ENCODE assay signal across 34 mouse cellular contexts in the genomic region with DNA sequence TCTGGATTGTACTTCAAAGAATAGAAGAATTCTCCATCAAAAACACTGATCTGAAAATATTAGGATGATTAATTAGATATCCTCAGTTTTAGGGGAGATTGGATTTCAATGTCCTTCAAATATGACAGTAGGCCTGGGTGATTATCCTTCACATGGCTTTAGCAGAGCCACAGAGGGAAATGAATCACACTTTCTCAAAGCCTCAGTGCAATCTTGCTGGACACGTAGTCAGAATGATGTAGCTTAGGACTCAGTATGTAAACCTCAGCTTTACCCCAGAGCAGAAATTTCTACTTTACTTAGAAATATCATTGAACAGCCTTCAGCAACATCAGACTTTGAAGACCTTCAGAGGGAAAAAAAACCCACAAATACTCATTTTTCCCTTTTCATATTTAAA.
"Had no signal": no experiment of that assay in that cellular context is flagged by ENCODE, and none has a peak within 500 bp of the region (broad histone marks: within the 10 kb centered on the region; RNA-seq: fewer than 3 reads in every experiment).

No protein-coding gene starts in this region.

- H3K9me3 ChIP-seq: heart, embryonic 10.5 days; heart, embryonic 12.5 days; heart, embryonic 13.5 days; heart, embryonic 15.5 days; hindbrain, embryonic 10.5 days; hindbrain, embryonic 12.5 days; hindbrain, embryonic 13.5 days; hindbrain, embryonic 15.5 days; intestine, embryonic 15.5 days; kidney, embryonic 15.5 days had no signal

- H3K27ac ChIP-seq: heart, embryonic 10.5 days; heart, embryonic 13.5 days; heart, embryonic 15.5 days; hindbrain, embryonic 10.5 days; hindbrain, embryonic 12.5 days; hindbrain, embryonic 13.5 days; hindbrain, embryonic 15.5 days; hindbrain, postnatal 0 days; intestine, embryonic 15.5 days; kidney, embryonic 15.5 days; kidney, postnatal 0 days; layer of hippocampus, adult 2 months had no signal

- H3K4me1 ChIP-seq: intestine, embryonic 15.5 days; kidney, embryonic 15.5 days had no signal

- H3K4me2 ChIP-seq: heart, embryonic 11.5 days; heart, embryonic 12.5 days; heart, embryonic 13.5 days; heart, embryonic 15.5 days; hindbrain, embryonic 12.5 days; hindbrain, embryonic 13.5 days; hindbrain, embryonic 14.5 days; hindbrain, embryonic 15.5 days; intestine, embryonic 15.5 days; kidney, embryonic 15.5 days had no signal

- DNase-seq: heart, postnatal 10 days; heart, postnatal 14 days; heart, postnatal 36 days; heart, postnatal 4 days; kidney, adult 11 months; kidney, adult 18-20 months; kidney, adult 2 months; kidney, adult 8-10 months; kidney, adult 9 months; kidney, postnatal 10 days; kidney, postnatal 14 days; kidney, postnatal 25 days; kidney, postnatal 36 days; kidney, postnatal 4 days; layer of hippocampus, adult 9-11 months; layer of hippocampus, postnatal 36 days had no signal

- H3K27me3 ChIP-seq: heart, embryonic 12.5 days; heart, embryonic 13.5 days; heart, embryonic 15.5 days; hindbrain, embryonic 12.5 days; hindbrain, embryonic 13.5 days; hindbrain, embryonic 15.5 days; intestine, embryonic 15.5 days; kidney, embryonic 15.5 days had no signal

- H3K4me3 ChIP-seq: heart, embryonic 10.5 days; heart, embryonic 12.5 days; heart, embryonic 13.5 days; heart, embryonic 15.5 days; hindbrain, embryonic 10.5 days; hindbrain, embryonic 12.5 days; hindbrain, embryonic 13.5 days; hindbrain, embryonic 15.5 days; intestine, embryonic 15.5 days; kidney, embryonic 15.5 days; layer of hippocampus, adult 2 months had no signal

- H3K9ac ChIP-seq: heart, embryonic 12.5 days; heart, embryonic 13.5 days; heart, embryonic 15.5 days; hindbrain, embryonic 12.5 days; hindbrain, embryonic 13.5 days; hindbrain, embryonic 14.5 days; hindbrain, embryonic 15.5 days; intestine, embryonic 15.5 days; kidney, embryonic 15.5 days had no signal

- H3K36me3 ChIP-seq: heart, embryonic 15.5 days; intestine, embryonic 15.5 days had no signal

- ATAC-seq: hindbrain, postnatal 0 days; inflammation-experienced regulatory T-cells, adult 6 months; intestine, embryonic 15.5 days; intestine, embryonic 16.5 days; intestine, postnatal 0 days had no signal
